Comparison of ENCODE assay signal across 19 mouse cellular contexts in genomic region chr13:44876799-44877198, GRCm38 (mm10).
"Had no signal": no experiment of that assay in that cellular context is flagged by ENCODE, and none has a peak within 500 bp of the region (broad histone marks: within the 10 kb centered on the region; RNA-seq: fewer than 3 reads in every experiment).

No protein-coding gene starts in this region.

- H3K9ac ChIP-seq: kidney, embryonic 15.5 days; limb, embryonic 13.5 days; liver, embryonic 12.5 days; liver, embryonic 15.5 days; stomach, embryonic 15.5 days had no signal

- ATAC-seq: liver, embryonic 12.5 days had no signal

- H3K4me3 ChIP-seq: kidney, embryonic 15.5 days; limb, embryonic 10.5 days; limb, embryonic 13.5 days; liver, embryonic 12.5 days; liver, embryonic 15.5 days; stomach, embryonic 15.5 days had no signal

- H3K9me3 ChIP-seq: kidney, embryonic 15.5 days; limb, embryonic 10.5 days; limb, embryonic 13.5 days; liver, embryonic 12.5 days; liver, embryonic 15.5 days; stomach, embryonic 15.5 days had no signal

- H3K4me1 ChIP-seq: limb, embryonic 10.5 days; liver, embryonic 12.5 days; liver, embryonic 15.5 days; stomach, embryonic 15.5 days had no signal

- H3K27me3 ChIP-seq: kidney, embryonic 15.5 days; limb, embryonic 13.5 days; liver, embryonic 12.5 days; liver, embryonic 15.5 days; stomach, embryonic 15.5 days had no signal

- H3K4me2 ChIP-seq: kidney, embryonic 15.5 days; limb, embryonic 13.5 days; liver, embryonic 12.5 days; liver, embryonic 15.5 days; midbrain, embryonic 11.5 days; stomach, embryonic 15.5 days had no signal

- H3K36me3 ChIP-seq: stomach, embryonic 15.5 days had no signal

- DNase-seq: kidney, adult 11 months; kidney, adult 8-10 months; kidney, postnatal 14 days; kidney, postnatal 4 days; liver; lung, adult 2 months; lung, postnatal 14 days; lung, postnatal 4 days; midbrain, embryonic 14.5 days; right cerebral cortex, postnatal 25 days; spleen, adult 18-20 months; thymus, postnatal 25 days had no signal

- H3K27ac ChIP-seq: kidney, embryonic 15.5 days; limb, embryonic 10.5 days; limb, embryonic 13.5 days; liver, embryonic 12.5 days; liver, embryonic 15.5 days had no signal
